Comparison of ENCODE assay signal across 10 mouse cellular contexts in genomic region chr15:80005436-80005835, GRCm38 (mm10). TPM values are rescaled to one million over a fixed set of nuclear protein-coding genes. Genes with fewer than 3 reads are reported as not detected.
DNase-seq lines count a peak whose midpoint lies in the region; ATAC-seq and TF ChIP-seq lines count a peak whose summit lies in the region.
"Had no signal": no experiment of that assay in that cellular context is flagged by ENCODE, and none has a peak within 500 bp of the region (broad histone marks: within the 10 kb centered on the region; RNA-seq: fewer than 3 reads in every experiment).

No protein-coding gene starts in this region.

- peak overlapping the region; percentile 19 for H3K4me3 ChIP-seq in heart, adult 2 months
- H3K4me3 ChIP-seq in ES-E14 (ENCODE audit: insufficient read depth in 1 of 2, low read depth in 1 of 2, low read length in 2 of 2, poor library complexity in 1 of 2, severe bottlenecking in 1 of 2): peak overlapping the region; percentile 4 to 16; a peak in 1 of 4 replicates
- no peak overlapping the region for H3K4me3 ChIP-seq in intestine, postnatal 0 days (ENCODE audit: low read depth, low read length)

- no peaks in the 10 kb centered on the region for H3K27me3 ChIP-seq in heart, adult 2 months (ENCODE audit: control insufficient read depth, insufficient read depth, low read length)
- no peaks in the 10 kb centered on the region for H3K27me3 ChIP-seq in intestine, postnatal 0 days (replicated peaks; ENCODE audit: control insufficient read depth, insufficient read depth, low read length)

- no peak for TF ChIP-seq POLR2A in heart, adult 2 months (IDR thresholded peaks at IDR 0.05; ENCODE audit: insufficient read depth, low read depth, low read length)

- H3K4me1 ChIP-seq in heart, adult 2 months (ENCODE audit: control insufficient read depth, insufficient read depth, low read length): peaks cover 34% of the 10 kb centered on the region
- H3K4me1 ChIP-seq in ES-E14 (ENCODE audit: control insufficient read depth in 2 of 2, insufficient read depth in 2 of 2, low read length in 2 of 2, poor library complexity in 1 of 2): peaks cover 5 to 26% of the 10 kb centered on the region in 2 experiments; a peak in 2 of 4 replicates
- H3K4me1 ChIP-seq in intestine, postnatal 0 days (replicated peaks; ENCODE audit: control insufficient read depth, insufficient read depth, low read length): 0 out of 2 replicates have a peak, but pooled peaks cover 5% of the 10 kb centered on the region

- 37% methylated on average over 10 of the region's 10 CpGs for WGBS in heart, adult 2 months
- 69% methylated on average over 10 of the region's 10 CpGs for WGBS in intestine, postnatal 0 days

- peaks cover 17% of the 10 kb centered on the region for H3K36me3 ChIP-seq in heart, adult 2 months (ENCODE audit: control insufficient read depth, insufficient read depth, low read length)
- H3K36me3 ChIP-seq in ES-E14 (ENCODE audit: control insufficient read depth, insufficient read depth, low read length, poor library complexity, severe bottlenecking): no peaks in the 10 kb centered on the region
- H3K36me3 ChIP-seq in intestine, postnatal 0 days (ENCODE audit: control insufficient read depth, insufficient read depth): peaks cover 24% of the 10 kb centered on the region; the same call in 1 of the 2 replicates

- ATAC-seq in intestine, postnatal 0 days: peak; percentile 5; the same call in 1 of the 2 replicates
- ATAC-seq: forebrain, postnatal 0 days had no signal

- no peaks in the 10 kb centered on the region for H3K79me2 ChIP-seq in heart, adult 2 months (replicated peaks; ENCODE audit: control insufficient read depth, insufficient read depth, low read length)

- no peaks in the 10 kb centered on the region for H3K9me3 ChIP-seq in ES-E14 (ENCODE audit: control insufficient read depth, insufficient read depth, low read depth, low read length)
- no peaks in the 10 kb centered on the region for H3K9me3 ChIP-seq in intestine, postnatal 0 days (ENCODE audit: control insufficient read depth)

- TF ChIP-seq CTCF in heart, adult 2 months (IDR thresholded peaks at IDR 0.05): peak; percentile 29
- peak; percentile 18; the same call in 1 of the 2 replicates for TF ChIP-seq CTCF in intestine, postnatal 0 days (IDR thresholded peaks at IDR 0.05; ENCODE audit: low read depth)

- in situ Hi-C loops in ES-E14 (cut with MboI; ENCODE audit: low sequenced_read_pairs in 2 of 2, unreplicated experiment in 2 of 2): no loop called here

- no peak for DNase-seq in heart, adult 2 months
- no peak for DNase-seq in heart, postnatal 36 days
- peak; percentile 50 for DNase-seq in kidney, postnatal 10 days
- no peak for DNase-seq in kidney, postnatal 4 days
- DNase-seq in ES-E14 (ENCODE audit: low read depth, low spot score): no peak
- no peak for DNase-seq in urinary bladder, adult 18-20 months (ENCODE audit: low spot score in 2 of 2)
- DNase-seq in embryo, embryonic 9.5 days (ENCODE audit: extremely low spot score): no peak
- DNase-seq: cerebellum, adult 18-20 months; forebrain, postnatal 0 days had no signal

- H3K9ac ChIP-seq in heart, adult 2 months (ENCODE audit: low read depth, low read length): peak overlapping the region; percentile 42
- no peak overlapping the region for H3K9ac ChIP-seq in ES-E14 (ENCODE audit: insufficient read depth, low read depth, low read length, poor library complexity, severe bottlenecking)
- H3K9ac ChIP-seq in intestine, postnatal 0 days (ENCODE audit: low read depth, low read length): no peak overlapping the region
- H3K9ac ChIP-seq: forebrain, postnatal 0 days had no signal

- no peak for TF ChIP-seq EP300 in heart, adult 2 months (IDR thresholded peaks at IDR 0.05; ENCODE audit: insufficient read depth, low read depth, low read length)

- intact Hi-C loops in heart, adult 2 months (cut with DNase I): loop anchor here (2.0 kb wide), 1 partner anchor 67 kb away; no protein-coding TSS in a partner anchor
- intact Hi-C loops in heart, postnatal 36 days (cut with DNase I): loop anchor here (2.0 kb wide), 2 partner anchors 53 to 71 kb away; no protein-coding TSS in a partner anchor

- H3K4me2 ChIP-seq in intestine, postnatal 0 days (replicated peaks; ENCODE audit: low read depth): no peak overlapping the region

- H3K27ac ChIP-seq in heart, adult 2 months: peak overlapping the region; percentile 75
- no peak overlapping the region for H3K27ac ChIP-seq in ES-E14 (ENCODE audit: insufficient read depth, low read depth, low read length, poor library complexity, severe bottlenecking)
- H3K27ac ChIP-seq in intestine, postnatal 0 days (ENCODE audit: low read depth, low read length): no peak overlapping the region

TF ChIP-seq in ES-E14, 5 proteins besides CTCF, POLR2A, EP300 and RAD21:
- no peak for TF ChIP-seq HCFC1 (IDR thresholded peaks at IDR 0.05; ENCODE audit: borderline replicate concordance, insufficient read depth, low read length)
- no peak for TF ChIP-seq MAFK (IDR thresholded peaks at IDR 0.05; ENCODE audit: insufficient read depth, low read depth, low read length)

RNA-seq across cellular contexts. Expression of gene Pdgfb, which starts 9.3 kb away (rescaled TPM):
- total RNA-seq in heart, adult 2 months (2021): 10 to 100 TPM; 27.1 to 27.3 TPM
- polyA plus RNA-seq in heart, adult 2 months (2012; rRNA removed): 32.6 and 45.1 TPM in 2 replicates
- 10 to 100 TPM; 30.4 to 31.3 TPM for total RNA-seq in heart, postnatal 36 days (2021)
- 9.5 and 12.1 TPM in 2 replicates for total RNA-seq in ES-E14 (2012; rRNA removed)
- polyA plus RNA-seq in intestine, postnatal 0 days (2015; fragmentation: Nextera tagmentation; extraction: Ambion mirVana): 6.9 and 7.1 TPM in 2 replicates

RNA-seq across cellular contexts. Expression of gene Cbx7, which starts 34.5 kb away (rescaled TPM):
- total RNA-seq in heart, adult 2 months (2021): 10 to 100 TPM; 18.9 to 21.7 TPM
- 21.4 and 31.6 TPM in 2 replicates for polyA plus RNA-seq in heart, adult 2 months (2012; rRNA removed)
- total RNA-seq in heart, postnatal 36 days (2021): 10 to 100 TPM; 13.2 to 16.6 TPM
- 171 and 233 TPM in 2 replicates for total RNA-seq in ES-E14 (2012; rRNA removed)
- 2.5 and 3.8 TPM in 2 replicates for polyA plus RNA-seq in intestine, postnatal 0 days (2015; fragmentation: Nextera tagmentation; extraction: Ambion mirVana)
